Mouse (Mus musculus): Measurements from ENCODE around the gene Dmgdh.

GRCm38 (mm10) chr13:93764321-93764973 lies 90.2 kb downstream of the Dmgdh start:
- no peak for TF ChIP-seq CTCF (IDR thresholded peaks at IDR 0.05; ENCODE audit: low read depth, low read length)
- TF ChIP-seq POLR2A (IDR thresholded peaks at IDR 0.05; ENCODE audit: borderline replicate concordance, low read depth, low read length): no peak
